Mouse (Mus musculus) urinary bladder, postnatal 36 days (tissue): Measurements from ENCODE around the gene Oxt.

Source experiments
- DNase-seq, 2 experiments: peaks; one replicate each; pipeline ENCODE4 v3.0.0; 2022; ENCODE audit warnings: low spot score in 2 of 2, mixed read lengths in 1 of 2

The Oxt gene

DNA sequence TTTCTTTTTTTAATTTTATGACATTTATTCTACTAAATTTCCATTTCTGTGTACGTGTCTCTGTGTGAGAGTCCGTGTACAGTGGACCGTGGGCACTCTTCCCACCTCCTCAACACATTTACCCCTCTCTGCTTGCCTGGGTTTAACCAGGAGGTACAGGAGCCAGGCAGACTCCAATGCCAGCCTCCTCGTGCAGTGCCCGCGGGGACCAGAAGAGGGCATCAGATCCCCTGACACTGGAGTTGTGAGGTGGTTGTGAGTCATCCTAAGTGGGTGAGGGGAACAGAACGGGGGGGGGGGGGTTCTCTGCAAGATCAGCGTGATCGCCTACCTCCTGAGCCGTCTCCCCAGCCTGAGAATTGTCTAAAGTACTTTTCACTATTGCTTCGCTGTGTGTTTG, 2.2 kb downstream of the Oxt start:
- peak; percentile 50 to 61 for DNase-seq

DNA sequence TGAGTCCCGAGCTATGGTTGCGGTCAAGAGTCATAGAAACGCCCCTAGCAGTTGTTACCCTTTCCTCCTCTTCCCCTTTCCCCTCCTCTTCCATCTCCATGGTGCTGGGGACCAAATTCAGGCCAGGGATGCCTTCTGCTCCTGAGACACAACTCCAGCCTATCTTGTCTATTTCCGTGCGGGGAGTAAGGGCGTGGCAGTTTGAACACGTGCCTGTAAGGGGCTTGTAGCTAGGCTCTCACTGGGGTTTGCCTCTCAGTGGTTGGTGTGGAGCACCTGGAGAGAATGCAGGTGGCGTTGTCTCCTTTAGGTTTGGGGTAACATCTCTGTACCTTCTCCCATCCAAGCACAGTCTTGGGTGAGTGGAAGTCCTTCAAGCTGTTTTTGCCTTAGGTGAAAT, 3.8 kb downstream of the Oxt start:
- DNase-seq, result no peak

DNA sequence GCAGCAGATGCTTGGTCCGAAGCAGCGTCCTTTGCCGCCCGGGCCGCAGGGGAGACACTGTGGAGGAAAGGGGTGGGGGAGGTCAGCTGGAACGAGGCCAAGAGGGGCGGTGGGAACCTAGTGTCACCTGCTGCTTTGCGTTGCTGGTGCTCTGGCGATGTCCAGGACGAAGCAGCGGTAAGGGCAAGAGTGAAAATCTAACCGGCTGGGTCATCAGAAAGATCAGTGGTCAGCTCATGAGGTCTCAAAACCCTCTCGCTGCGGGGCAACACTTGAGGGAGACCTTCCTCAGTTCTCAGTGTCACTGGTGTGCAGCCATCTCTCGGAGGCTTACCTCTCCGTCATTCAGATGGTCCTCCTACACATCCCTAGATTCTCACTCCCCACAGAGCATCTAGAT, 5.2 kb downstream of the Oxt start:
- no peak for DNase-seq

DNA sequence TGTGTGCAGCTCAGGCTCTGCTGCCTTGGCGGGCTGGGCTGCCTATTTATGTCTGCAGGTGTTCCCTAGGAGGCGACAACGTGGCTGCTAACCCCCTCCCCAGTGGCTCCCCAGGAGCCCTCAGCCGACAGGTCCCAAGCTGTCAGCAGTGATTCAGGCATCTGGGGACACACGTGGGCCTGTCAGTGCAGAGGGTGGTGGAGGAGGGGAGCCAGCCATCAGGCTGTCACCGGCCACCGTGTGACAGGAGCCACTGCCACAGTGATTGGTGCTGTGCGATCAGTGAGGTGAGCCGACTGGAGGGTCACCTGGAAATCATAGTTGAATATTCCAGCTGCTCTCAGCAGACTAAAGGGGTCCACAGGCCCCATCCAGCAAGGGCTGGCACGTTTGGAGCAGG, 6.6 kb downstream of the Oxt start, which contains the start of gene Avp:
Avp (minus strand) TSS at position 3 of the 400 bp plus-strand sequence.
- no peak for DNase-seq

DNA sequence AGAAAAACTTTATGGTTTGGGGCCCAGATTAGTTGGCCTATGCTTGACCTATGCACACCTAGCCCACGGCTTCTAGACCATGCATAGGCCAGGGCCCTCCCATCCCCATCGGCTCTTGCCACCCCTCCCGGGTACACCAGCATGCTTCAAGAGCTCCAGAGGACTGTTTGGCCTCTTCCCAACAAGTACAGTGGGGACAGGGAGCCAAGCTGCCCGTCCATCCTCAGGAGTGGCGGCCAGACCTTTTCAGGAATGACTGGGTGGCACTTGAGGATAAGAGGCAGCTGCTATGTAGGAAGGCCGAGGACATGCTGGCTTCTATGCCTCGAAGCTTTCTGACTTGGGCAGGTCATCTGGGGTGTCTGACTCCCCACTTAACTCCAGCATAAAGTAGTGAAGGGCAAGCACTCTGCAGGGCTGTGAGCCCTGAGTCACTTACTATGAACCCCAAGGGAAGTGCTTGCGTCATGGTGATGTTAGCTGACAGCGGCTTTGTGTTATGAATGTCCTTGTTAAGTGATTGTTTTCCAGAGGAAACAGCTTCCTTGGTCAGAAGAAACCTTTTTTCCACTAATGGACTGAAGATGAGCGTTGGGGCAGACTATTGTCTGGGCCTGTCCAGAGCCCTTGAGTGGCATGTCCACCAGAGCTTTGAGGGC, 8.1 kb downstream of the Oxt start:
- DNase-seq, result no peak

DNA sequence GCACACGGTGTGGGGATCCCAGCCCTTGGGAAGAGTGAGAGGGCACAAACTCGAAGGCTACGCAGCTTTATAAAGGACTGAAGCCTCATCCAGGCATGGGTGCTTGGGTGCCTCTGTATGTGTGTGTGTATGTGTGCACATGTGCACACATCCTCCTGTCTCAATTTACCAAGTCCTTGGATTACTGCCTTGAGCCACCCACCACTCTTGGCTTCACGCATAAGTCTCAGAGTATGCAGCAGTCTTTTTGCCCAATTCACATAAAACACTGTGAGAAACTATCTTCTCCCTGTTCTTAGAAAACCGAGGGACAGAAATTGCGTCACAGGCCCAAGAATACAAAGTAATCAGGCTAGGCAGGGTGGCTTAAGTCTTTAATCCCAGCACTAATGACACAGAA, 10.0 kb downstream of the Oxt start:
- no peak for DNase-seq

DNA sequence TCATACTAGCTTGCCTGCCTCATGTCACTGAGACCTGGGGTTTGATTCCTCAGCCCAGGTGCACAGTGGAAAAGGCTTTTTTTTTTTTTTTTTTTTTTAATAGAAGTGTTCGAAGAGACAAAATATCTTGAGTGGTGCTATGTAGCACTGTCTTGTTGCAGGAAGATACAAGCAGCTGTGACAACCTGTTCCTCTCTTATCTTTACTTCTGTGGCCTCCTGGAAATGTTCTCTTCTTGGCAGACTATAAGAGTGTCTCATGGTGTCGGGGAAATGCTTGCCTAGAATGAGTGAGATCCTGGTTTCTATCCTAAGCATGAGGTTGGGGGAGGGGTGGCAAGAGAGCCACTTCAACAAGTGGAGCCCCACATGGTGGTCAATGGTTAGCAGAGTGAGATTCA, 12.4 kb downstream of the Oxt start:
- DNase-seq, result no peak

DNA sequence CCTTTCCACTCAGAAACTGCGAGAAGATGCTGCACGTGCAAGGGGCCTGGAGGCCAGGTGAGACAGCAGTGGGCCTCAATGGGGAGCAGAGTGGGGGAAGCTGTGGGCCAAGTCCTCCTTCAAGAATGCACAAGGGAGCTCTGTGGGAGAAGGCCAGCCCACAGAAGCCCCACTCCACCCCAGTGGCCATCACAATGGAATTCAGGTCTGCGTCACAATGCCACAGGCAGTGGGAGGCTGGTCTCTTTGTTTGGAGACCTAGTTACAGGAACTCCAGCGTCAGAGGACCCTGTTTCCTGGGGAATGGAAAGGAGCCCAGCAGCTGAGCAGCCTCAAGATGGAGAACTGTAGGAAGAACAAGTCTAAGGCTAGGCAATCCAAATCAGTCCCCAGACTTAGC, 13.2 kb downstream of the Oxt start:
- no peak for DNase-seq

DNA sequence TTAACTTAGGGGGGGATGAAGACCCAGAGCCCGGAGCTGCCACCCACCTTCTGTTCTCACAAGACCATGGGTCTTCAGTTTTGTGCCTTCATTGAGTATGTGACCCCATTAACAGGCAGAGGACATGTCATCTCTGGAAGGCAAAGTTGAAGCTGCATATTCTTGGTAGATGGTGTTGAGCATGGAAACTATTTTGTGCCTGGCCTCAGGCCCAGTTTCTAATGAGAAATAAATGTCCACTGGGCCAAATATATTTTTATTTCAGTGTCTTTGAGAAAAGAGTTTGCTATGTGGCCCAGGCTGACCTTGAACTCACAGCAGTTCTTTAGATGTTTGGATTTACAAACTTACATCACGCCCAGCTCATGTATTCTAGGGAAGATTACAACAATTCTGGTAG, 13.8 kb downstream of the Oxt start:
- no peak for DNase-seq

DNA sequence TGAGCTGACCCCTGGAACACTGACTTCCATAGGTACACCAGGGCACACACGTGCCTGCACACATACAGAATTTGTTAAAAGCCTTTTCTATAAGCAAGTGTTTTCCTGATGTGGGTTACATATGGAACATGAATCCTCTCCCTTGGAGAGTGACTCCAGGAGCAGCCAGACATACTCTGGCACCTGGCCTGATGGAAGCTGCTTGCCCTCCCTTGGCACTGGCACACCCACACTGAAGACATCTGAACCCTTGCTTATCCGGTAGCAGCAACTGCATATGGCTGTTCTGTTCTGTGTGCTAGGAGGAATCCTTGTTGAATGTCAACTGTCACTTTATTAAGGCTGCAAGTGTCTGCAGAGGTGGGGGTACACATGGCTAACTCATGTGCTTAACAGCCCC, 15.0 kb downstream of the Oxt start:
- DNase-seq, result no peak

DNA sequence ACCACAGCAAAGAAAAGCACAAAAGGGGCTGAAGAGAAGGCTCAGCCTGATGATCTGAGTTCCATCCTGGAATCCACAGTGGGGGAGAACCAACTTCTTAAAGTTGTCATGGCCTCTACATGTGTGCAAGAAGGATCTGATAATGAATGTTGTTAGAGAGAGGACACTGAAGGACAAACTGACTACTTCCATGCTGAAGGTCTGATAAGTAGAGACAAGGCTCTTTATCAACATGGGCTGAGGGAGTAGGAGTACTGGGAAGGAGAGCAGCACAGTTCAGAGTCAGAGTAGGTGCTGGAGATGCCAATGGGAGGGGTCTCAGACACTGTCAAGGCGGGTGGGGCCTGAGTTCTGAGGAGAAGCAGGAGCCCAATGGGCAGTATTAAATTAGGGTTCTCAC, 19.6 kb downstream of the Oxt start:
- DNase-seq, result no peak

DNA sequence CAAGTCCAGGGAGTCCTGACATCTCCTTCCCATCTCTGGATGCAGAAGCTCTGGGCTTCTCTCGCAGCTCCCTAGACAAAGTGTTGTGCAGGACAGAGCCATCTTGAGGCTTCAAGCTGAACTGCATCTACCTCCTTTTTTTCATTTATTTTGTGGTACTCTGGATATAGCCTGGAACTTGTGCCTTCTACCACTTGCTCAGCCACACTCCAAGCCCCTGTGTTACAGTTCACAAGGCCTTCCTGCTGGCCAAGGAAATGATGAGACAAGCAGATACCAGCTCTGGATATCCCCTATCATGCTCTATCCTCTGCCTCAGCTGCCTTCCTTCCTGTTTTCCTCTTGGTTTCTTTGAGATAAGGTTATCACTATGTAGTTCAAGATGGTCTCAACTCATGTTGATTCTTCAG, 21.6 kb downstream of the Oxt start:
- no peak for DNase-seq

DNA sequence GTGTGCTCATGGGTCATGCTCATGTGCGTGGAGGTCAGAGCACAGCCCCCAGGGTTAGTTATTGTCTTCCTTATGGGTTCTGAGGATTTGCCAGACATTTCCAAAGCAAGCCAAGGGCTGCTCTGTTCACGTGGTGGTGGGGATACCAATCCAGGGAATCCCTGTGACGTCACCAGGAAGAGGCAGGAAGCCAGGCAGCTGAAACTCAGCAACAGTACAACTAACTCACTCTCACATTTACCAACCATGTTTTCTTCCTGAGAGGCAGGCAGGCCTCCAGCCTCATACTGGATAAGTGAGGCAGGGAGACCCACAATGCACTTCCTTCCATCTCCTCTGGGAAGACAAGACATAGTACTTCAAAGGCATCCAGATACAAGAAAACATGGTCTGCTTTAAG, 22.4 kb downstream of the Oxt start:
- no peak for DNase-seq

DNA sequence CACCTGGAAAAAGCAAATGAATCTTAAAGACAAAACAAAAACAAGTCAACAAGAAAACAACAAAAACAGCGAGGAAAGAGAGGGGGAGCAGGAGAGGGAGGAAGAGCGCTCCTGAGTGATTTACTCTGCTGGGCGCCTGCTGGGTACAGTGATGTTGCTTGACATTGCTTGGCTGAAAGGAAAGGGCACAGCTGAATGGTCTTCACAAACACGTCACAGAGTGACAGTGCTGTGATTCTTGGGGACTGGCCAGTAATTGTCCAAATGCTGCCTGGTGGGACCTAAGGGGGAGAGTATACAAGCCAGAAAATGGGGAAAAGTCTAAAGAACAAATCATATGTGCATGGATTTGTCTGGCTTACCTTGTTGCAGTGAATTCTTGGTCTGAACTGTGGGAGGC, 26.2 kb downstream of the Oxt start:
- no peak for DNase-seq

DNA sequence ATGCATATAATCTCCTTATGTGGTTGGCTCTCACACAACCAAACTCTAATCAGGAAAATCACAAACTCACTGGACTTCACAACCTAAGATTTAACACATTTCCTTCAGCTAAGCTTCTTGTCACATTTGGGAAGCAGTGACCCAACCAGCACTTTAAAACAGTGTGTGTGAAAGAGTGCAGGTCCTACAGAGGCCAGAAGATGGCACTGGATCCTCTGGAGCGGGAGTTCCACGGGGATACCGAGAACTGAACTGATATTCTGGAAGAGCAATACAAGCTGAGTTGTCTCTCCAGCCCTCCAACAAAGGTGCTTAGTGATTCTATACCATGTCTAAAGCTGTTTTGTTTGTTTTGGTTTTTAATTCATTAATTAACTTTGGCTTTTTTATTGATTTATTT, 37.1 kb downstream of the Oxt start:
- DNase-seq, result no peak

DNA sequence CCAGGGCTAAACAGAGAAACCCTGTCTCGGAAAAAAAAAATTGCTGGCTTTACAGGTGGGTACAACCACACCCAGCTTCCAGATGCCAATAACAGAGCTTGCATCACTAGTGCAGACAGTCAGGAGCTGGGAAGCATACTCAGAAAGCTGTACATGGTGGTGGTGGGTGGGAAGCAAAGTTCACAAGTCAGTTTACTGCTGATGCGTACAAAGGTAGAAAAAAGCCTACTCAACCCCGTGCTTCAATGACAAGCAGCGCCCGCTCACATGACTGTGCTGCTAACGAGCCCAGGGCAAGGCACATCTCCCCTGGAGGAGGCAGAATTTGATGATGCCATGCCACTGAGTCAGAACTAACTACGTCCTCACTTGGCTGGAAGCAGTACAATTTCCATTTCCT, 43.0 kb downstream of the Oxt start:
- no peak for DNase-seq
